ENCODE assay signal across 8 mouse cellular contexts in the genomic region with DNA sequence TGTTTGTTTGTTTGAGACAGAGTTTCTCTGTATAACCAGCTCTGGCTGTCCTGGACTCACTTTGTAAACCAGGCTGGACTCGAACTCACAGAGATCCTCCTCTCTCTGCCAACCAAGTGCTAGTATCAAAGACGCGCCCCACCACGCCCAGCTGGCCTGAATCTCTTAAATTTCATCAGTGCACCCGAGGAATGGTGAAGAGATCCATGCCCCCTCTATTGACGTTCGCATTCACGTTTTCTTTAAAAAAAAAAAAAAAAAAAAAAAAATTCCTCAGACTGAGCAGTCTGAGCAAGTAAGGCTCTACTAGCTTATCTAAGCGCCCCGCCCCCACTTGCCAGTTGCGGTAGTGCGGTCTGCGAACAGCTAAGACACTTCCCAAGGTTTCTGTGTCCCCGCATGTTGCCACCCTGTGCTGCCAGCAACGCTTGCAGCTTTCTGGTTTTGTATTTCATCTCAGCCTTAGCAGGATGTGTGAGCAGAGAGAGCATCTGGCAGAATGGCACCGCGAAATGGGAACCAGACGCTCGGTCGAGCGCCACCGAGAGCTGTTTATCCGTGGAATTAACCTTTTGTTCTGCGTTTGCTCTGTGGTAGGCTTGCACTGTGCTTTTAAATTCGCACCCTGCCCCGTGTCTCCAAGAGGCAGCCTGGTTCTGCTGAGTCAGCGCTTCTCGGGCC.
DNase-seq lines count a peak whose midpoint lies in the region; ATAC-seq lines count a peak whose summit lies in the region.

No protein-coding gene starts in this region.

- peak overlapping the region; percentile 69 for H3K4me2 ChIP-seq in heart, embryonic 16.5 days (ENCODE audit: low read depth, low read length)
- peak overlapping the region; percentile 70 for H3K4me2 ChIP-seq in liver, embryonic 15.5 days
- H3K4me2 ChIP-seq in neural tube, embryonic 14.5 days (ENCODE audit: low read depth, low read length): peak overlapping the region; percentile 49

- 0 out of 2 replicates have a peak, but pooled peaks cover 2% of the 10 kb centered on the region for H3K27me3 ChIP-seq in heart, embryonic 16.5 days (ENCODE audit: control insufficient read depth, insufficient read depth, low read length)
- H3K27me3 ChIP-seq in liver, embryonic 15.5 days: no peaks in the 10 kb centered on the region
- peaks cover 8% of the 10 kb centered on the region for H3K27me3 ChIP-seq in neural tube, embryonic 14.5 days (ENCODE audit: control insufficient read depth, insufficient read depth, low read length)

- ATAC-seq in erythroid progenitor cell, adult 5-6 weeks (replicated peaks; ENCODE audit: low FRiP score, poor library complexity, severe bottlenecking): peak; percentile 70
- ATAC-seq in heart, embryonic 16.5 days (replicated peaks; ENCODE audit: extremely low read depth, insufficient read depth, low FRiP score): peak; percentile 55
- ATAC-seq in liver, embryonic 15.5 days (ENCODE audit: insufficient read depth): peak; percentile 47; the same call in 1 of the 2 replicates
- peak; percentile 44; the same call in 1 of the 2 replicates for ATAC-seq in neural tube, embryonic 14.5 days (ENCODE audit: low read depth)

- peak overlapping the region; percentile 44 for H3K4me3 ChIP-seq in heart, embryonic 16.5 days (ENCODE audit: low read length)
- H3K4me3 ChIP-seq in liver, embryonic 15.5 days (replicated peaks): peak overlapping the region; percentile 38
- peak overlapping the region; percentile 16 for H3K4me3 ChIP-seq in neural tube, embryonic 14.5 days (ENCODE audit: low read depth, low read length)

- peak overlapping the region; percentile 48 for H3K9ac ChIP-seq in heart, embryonic 16.5 days (ENCODE audit: low read length)
- H3K9ac ChIP-seq in liver, embryonic 15.5 days: peak overlapping the region; percentile 13; the same call in 1 of the 2 replicates
- H3K9ac ChIP-seq in neural tube, embryonic 14.5 days (replicated peaks; ENCODE audit: low read depth, low read length): peak overlapping the region; percentile 42; the same call in 1 of the 2 replicates

- no peak overlapping the region for H3K27ac ChIP-seq in heart, embryonic 16.5 days (ENCODE audit: low read length)
- 0 out of 2 replicates have a peak overlapping the region, but pooled peaks have one; percentile 3 for H3K27ac ChIP-seq in liver, embryonic 15.5 days (replicated peaks)
- H3K27ac ChIP-seq in neural tube, embryonic 14.5 days (ENCODE audit: low read depth, low read length): no peak overlapping the region; the same call in 1 of the 2 replicates

- WGBS in heart, embryonic 16.5 days: 7% methylated on average over 28 of the region's 28 CpGs
- 3% methylated on average over 28 of the region's 28 CpGs for WGBS in liver, embryonic 15.5 days (ENCODE audit: insufficient replicate concordance)
- WGBS in neural tube, embryonic 14.5 days: 9% methylated on average over 28 of the region's 28 CpGs

- H3K4me1 ChIP-seq in heart, embryonic 16.5 days (ENCODE audit: control insufficient read depth, insufficient read depth, low read length): peaks cover 10% of the 10 kb centered on the region
- H3K4me1 ChIP-seq in liver, embryonic 15.5 days (replicated peaks): peaks cover 49% of the 10 kb centered on the region
- peaks cover 12% of the 10 kb centered on the region; the same call in 1 of the 2 replicates for H3K4me1 ChIP-seq in neural tube, embryonic 14.5 days (ENCODE audit: control insufficient read depth, insufficient read depth, low read length)

- no peaks in the 10 kb centered on the region for H3K36me3 ChIP-seq in heart, embryonic 16.5 days (ENCODE audit: control insufficient read depth, insufficient read depth)
- no peaks in the 10 kb centered on the region for H3K36me3 ChIP-seq in liver, embryonic 15.5 days (replicated peaks)
- H3K36me3 ChIP-seq in neural tube, embryonic 14.5 days (ENCODE audit: control insufficient read depth, insufficient read depth, low read length): no peaks in the 10 kb centered on the region

- no peaks in the 10 kb centered on the region for H3K9me3 ChIP-seq in heart, embryonic 16.5 days (replicated peaks; ENCODE audit: control insufficient read depth, low read length)
- H3K9me3 ChIP-seq in liver, embryonic 15.5 days (replicated peaks): no peaks in the 10 kb centered on the region
- H3K9me3 ChIP-seq in neural tube, embryonic 14.5 days (ENCODE audit: control insufficient read depth, low read length): no peaks in the 10 kb centered on the region

- DNase-seq in CD4-positive helper T cell, adult 2 months (ENCODE audit: low read depth, low spot score): peak; percentile 69
- DNase-seq in T-cell, adult 2 months (ENCODE audit: low spot score): peak; percentile 38
- DNase-seq in kidney, postnatal 25 days: peak; percentile 66 to 75
- peak; percentile 78 for DNase-seq in thymus, postnatal 0 days (ENCODE audit: low spot score)
